Mouse (Mus musculus): ENCODE measurements around the gene Pm20d1. TPM values are rescaled to one million over a fixed set of nuclear protein-coding genes. Genes with fewer than 3 reads are reported as not detected.
"Not testable (repeated sequence)": the region's sequence is repeated elsewhere in the genome, so short reads cannot be mapped to it uniquely, and the experiment has no call there.

Pm20d1 gene
- total RNA-seq, 2 experiments from 2014 or later: 0.34 to 0.56 TPM

GRCm38 (mm10) chr1:131771440-131771839 is 25.7 kb upstream of the Pm20d1 start:
- intact Hi-C loops (cut with DNase I): no loop called here
- DNase-seq: no peak

- no peak for DNase-seq
- intact Hi-C loops (cut with DNase I): no loop called here
Measured at GRCm38 (mm10) chr1:131794591-131794990, 2.6 kb upstream of the Pm20d1 start.

GRCm38 (mm10) chr1:131795171-131795570 is 2.0 kb upstream of the Pm20d1 start:
- intact Hi-C loops (cut with DNase I): no loop called here
- no peak for DNase-seq

- DNase-seq: no peak
- intact Hi-C loops (cut with DNase I): no loop called here
Measured at GRCm38 (mm10) chr1:131800001-131800400, 2.8 kb downstream of the Pm20d1 start.

- no peak for DNase-seq
- intact Hi-C loops (cut with DNase I): no loop called here
Measured at GRCm38 (mm10) chr1:131801071-131801470, 3.9 kb downstream of the Pm20d1 start.

- intact Hi-C loops (cut with DNase I): no loop called here
- peak; percentile 17 for DNase-seq
Measured at GRCm38 (mm10) chr1:131802652-131803051, 5.5 kb downstream of the Pm20d1 start.

GRCm38 (mm10) chr1:131804166-131804565 is 7.0 kb downstream of the Pm20d1 start:
- no peak for DNase-seq
- intact Hi-C loops (cut with DNase I): no loop called here

- no peak for DNase-seq
- intact Hi-C loops (cut with DNase I): no loop called here
Measured at GRCm38 (mm10) chr1:131808986-131809385, 11.8 kb downstream of the Pm20d1 start.

- intact Hi-C loops (cut with DNase I): no loop called here
- no peak for DNase-seq
Measured at GRCm38 (mm10) chr1:131809651-131810050, 12.5 kb downstream of the Pm20d1 start.

GRCm38 (mm10) chr1:131811393-131811792 is 14.2 kb downstream of the Pm20d1 start:
- no peak for DNase-seq
- intact Hi-C loops (cut with DNase I): no loop called here

- intact Hi-C loops (cut with DNase I): no loop called here
- no peak for DNase-seq
Measured at GRCm38 (mm10) chr1:131812006-131812405, 14.8 kb downstream of the Pm20d1 start.

GRCm38 (mm10) chr1:131812631-131813295 is 15.6 kb downstream of the Pm20d1 start:
- intact Hi-C loops (cut with DNase I): no loop called here
- DNase-seq: no peak

GRCm38 (mm10) chr1:131813731-131814130 is 16.6 kb downstream of the Pm20d1 start:
- intact Hi-C loops (cut with DNase I): no loop called here
- DNase-seq: no peak

- DNase-seq: no peak
- intact Hi-C loops (cut with DNase I): no loop called here
Measured at GRCm38 (mm10) chr1:131814191-131814590, 17.0 kb downstream of the Pm20d1 start.

GRCm38 (mm10) chr1:131816886-131817285 is 19.7 kb downstream of the Pm20d1 start:
- intact Hi-C loops (cut with DNase I): no loop called here

GRCm38 (mm10) chr1:131820353-131820752 is 23.2 kb downstream of the Pm20d1 start:
- intact Hi-C loops (cut with DNase I): loop anchor here (10.0 kb wide), 1 partner anchor 106 kb away; no protein-coding TSS in a partner anchor
- DNase-seq: not testable (repeated sequence)

More at GRCm38 (mm10) chr1:131816886-131817285, 19.7 kb downstream of the Pm20d1 start:
- DNase-seq: peak; percentile 23

- intact Hi-C loops (cut with DNase I): loop anchor here (10.0 kb wide), 1 partner anchor 106 kb away; no protein-coding TSS in a partner anchor
- no peak for DNase-seq
Measured at GRCm38 (mm10) chr1:131820887-131821328, 23.7 kb downstream of the Pm20d1 start.

GRCm38 (mm10) chr1:131822292-131822691 is 25.1 kb downstream of the Pm20d1 start:
- intact Hi-C loops (cut with DNase I): loop anchor here (10.0 kb wide), 1 partner anchor 107 kb away; no protein-coding TSS in a partner anchor
- DNase-seq: no peak

GRCm38 (mm10) chr1:131822856-131823492 is 25.8 kb downstream of the Pm20d1 start:
- no peak for DNase-seq
- intact Hi-C loops (cut with DNase I): loop anchor here (10.0 kb wide), 1 partner anchor 108 kb away; no protein-coding TSS in a partner anchor

GRCm38 (mm10) chr1:131823563-131823962 is 26.4 kb downstream of the Pm20d1 start:
- intact Hi-C loops (cut with DNase I): loop anchor here (10.0 kb wide), 1 partner anchor 109 kb away; no protein-coding TSS in a partner anchor
- DNase-seq: no peak

- intact Hi-C loops (cut with DNase I): loop anchor here (10.0 kb wide), 1 partner anchor 110 kb away; no protein-coding TSS in a partner anchor
- DNase-seq: no peak
Measured at GRCm38 (mm10) chr1:131824528-131825181, 27.5 kb downstream of the Pm20d1 start.
